Mouse (Mus musculus) kidney, adult 18-20 months (tissue): Measurements from ENCODE around the gene Wnk2.

ENCODE experiments used
- DNase-seq: peaks from one replicate; pipeline ENCODE4 v3.0.0; 2021

Gene Wnk2

GRCm38 (mm10) chr13:49175509-49175908 is 27.7 kb upstream of the Wnk2 start:
- DNase-seq = no peak

- peak; percentile 93 for DNase-seq
Measured at GRCm38 (mm10) chr13:49172971-49173596, 25.3 kb upstream of the Wnk2 start.

DNA sequence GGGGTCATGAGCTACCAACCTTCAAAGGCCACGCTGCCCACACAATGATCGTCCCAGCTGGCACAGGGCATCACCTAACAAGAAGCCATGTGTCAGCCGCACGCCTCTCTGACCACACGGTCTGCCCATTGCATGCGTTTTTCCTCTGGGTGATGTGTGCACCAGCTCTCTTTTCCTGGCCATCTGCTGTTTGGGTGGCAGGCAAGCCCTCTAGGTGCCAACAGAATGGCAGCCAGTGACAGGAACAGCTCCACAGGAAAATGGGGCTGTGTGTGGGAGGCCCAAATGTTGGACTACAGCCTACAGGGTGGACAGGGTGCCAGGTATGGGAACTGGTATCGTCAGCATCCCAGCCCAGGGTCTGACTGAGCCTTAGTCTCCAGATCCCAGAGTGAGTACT is 24.5 kb upstream of the Wnk2 start:
- DNase-seq = no peak

DNA sequence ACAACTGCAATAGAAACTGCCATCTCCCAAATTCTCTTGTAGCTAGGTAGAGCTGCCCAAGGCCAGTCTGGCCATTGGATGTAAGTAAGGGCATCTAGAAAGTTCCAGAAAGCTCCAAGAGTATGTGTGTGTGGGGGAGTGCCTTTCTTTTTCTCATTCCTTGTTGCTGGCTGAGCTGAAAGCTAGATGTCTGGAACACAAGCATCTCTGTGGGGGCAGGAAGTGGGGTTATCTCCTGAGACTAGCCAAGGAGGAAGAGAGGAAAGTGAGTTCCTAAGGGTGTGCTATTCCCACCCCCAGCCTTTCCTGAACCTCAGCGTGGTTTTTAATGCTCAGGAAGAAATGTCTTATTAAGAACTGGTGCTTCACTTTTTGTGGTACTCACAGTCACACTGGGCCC is 23.9 kb upstream of the Wnk2 start:
- no peak for DNase-seq

DNA sequence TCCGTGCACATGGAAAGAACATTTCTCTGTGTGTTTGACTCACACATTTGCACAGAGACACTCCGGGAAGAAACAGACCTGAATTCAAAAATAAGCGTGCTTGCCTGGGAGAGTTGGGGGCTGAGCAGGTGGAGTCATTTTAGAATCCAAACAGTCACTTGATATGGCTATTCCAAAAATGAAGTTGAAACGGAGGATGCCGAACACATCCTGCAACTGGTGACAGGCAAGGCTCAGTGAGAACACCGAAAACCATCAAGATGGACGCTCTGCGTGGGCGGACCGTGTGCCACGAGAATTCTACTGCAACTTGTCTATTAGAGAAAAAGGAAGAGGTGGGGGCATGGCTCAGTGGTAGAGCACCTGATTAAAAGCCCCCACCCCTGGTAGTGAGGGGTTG is 22.8 kb upstream of the Wnk2 start:
- no peak for DNase-seq

DNA sequence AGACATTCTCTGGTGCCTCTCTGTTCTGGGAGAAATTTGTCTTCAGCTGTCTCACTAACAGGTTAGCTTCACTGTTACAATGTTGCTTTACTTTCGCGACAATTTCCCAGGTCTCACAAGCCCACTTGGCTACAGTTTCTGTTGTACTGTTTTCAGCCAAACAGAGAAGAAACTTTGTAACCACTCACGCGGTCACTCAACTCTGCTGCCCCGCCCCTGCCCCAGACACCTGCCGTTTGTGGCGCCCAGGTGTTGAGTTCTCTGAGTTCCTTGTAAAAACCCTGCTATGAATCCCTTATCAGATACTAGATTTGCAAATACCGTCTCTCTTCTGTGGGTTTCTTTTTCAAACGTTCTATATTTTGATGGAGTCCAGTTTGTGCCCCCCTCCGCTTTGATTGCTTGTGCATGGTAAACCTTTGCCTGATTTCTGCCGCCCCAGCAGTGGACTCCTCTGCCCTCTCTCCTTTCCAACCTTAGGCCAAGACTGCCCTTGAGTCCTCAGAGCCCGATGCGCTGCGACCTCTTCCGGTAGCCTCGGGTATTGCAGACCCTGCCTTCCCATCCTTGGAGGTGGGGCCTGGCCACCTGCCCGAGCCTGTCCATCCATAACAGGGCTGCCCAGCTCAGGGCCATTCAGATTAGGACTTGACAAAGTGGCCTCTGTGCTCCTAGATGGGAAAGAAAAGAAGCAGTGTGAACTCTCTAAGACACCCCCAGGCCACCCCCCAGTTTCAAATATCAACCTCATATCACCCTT is 21.8 kb upstream of the Wnk2 start:
- DNase-seq = peak; percentile 97

GRCm38 (mm10) chr13:49167081-49167480 is 19.3 kb upstream of the Wnk2 start:
- no peak for DNase-seq

- DNase-seq = no peak
Measured at GRCm38 (mm10) chr13:49163645-49164044, 15.8 kb upstream of the Wnk2 start.

DNA sequence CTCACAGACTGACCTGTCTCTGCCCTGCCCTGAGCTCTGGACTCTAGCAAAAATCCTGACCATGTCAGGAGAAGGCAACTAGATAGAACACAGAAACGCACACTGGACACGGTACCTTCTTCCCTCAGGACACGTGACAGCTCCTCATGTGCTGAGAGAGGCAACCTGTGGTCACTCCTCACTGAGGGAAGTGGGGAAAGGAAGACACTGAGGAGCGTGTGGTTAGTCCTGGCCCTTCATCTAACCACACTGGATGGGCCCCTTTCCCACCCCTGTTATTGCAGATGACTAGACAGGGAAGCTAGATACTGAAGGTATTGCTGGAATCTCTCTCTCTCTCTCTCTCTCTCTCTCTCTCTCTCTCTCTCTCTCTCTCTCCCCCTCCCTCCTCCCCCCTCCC is 14.9 kb upstream of the Wnk2 start:
- DNase-seq = no peak

GRCm38 (mm10) chr13:49161236-49161635 is 13.4 kb upstream of the Wnk2 start:
- no peak for DNase-seq

GRCm38 (mm10) chr13:49158040-49158713 is 10.4 kb upstream of the Wnk2 start:
- DNase-seq = peak; percentile 48

- DNase-seq = no peak
Measured at GRCm38 (mm10) chr13:49156645-49157044, 8.8 kb upstream of the Wnk2 start.

DNA sequence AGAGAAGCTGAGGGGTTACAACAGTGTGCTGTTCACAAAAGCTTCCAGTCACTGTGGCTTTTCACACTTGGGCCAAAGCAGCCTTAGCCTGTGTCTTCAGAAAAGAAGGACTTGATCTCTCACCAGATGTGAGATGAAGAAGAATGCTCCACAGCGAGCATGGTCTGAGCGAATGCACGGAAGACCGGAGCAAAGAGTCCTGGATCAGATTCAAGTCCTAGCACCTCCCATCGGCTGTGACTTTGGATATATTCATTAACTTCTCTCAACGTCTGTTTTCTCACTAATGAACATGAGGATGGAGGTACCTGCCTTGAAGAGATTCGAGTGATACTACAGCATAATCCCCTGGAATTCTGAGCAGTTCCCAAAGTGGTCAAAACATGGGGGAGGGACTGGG is 6.8 kb upstream of the Wnk2 start:
- peak; percentile 27 for DNase-seq

GRCm38 (mm10) chr13:49154028-49154427 is 6.2 kb upstream of the Wnk2 start:
- DNase-seq = peak; percentile 34

DNA sequence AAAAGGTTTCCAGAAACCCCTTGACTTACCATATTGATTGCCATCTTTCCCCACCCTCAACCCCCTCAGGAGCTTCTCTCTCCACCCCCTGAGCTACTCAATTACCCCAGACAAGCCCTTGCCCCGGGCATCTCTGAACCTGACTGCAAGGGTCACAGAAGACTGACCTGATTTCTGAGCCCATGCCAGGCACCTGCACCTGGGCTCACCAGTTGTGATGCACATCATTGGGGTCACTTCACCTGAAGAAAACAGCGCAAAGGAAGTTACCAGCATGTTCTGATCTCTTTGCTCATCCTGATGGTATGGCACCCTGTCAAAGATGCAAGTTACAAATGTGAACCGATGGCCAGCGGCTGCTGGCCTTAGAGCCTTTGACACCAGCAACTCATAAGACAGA is 873 bp upstream of the Wnk2 start:
- DNase-seq = no peak

DNA sequence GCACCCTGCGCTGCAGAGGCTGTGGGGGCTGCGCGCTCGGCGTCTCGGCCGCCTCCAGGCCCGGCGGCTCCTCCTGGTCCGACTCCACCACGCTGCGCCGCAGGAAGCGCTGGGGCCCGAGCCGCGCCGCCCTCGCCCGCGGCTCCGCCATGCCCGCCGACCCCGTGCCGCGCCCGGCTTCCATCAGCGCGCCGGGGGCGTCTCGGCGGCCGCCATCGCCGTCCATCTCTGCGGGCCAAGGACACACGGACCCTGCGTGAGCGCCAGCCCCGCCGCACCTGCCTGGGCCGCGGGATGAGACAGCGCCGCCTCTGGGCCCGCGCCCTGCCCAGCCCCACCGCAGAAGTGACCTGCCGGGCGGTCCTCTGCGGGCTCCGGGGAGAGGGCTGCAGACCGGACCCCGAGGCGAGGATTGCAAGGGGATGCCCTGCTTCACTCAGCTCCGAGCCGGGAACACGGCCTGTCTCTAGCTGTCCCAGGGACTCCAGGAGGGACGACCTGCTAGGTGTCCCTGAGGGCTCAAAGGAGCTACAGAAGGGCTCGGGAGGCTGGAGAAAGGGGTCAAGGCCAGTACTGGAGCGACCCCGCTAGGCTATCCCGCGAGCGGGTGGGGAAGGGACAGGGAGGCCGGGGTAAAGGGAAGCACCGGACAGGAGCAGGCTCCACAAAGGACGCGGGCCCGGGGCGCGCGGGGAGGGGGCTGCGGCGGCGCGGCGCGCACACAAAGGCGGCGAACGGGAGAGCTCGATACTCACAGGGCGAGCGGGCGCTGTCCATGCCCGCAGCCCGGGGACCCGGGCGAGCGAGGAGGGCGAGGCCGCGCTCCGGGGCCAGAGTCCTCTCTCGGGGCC is 582 bp downstream of the Wnk2 start:
- DNase-seq = peak; percentile 37

DNA sequence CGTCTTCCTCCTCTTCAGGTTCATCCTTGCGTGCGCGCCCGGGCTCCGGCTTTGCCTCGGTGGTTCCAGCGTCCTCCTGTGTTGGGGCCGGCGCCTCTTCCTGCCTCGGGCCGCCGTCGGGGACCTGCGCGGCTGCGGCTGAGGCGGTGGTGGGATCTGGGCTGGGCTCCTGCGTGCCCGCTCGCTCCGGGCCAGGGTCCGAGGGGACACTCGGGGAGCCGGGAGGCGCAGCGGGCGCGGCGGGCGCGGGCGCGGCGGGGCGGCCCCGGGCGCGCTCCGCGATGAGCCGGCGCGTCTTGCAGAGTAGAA is 1.2 kb downstream of the Wnk2 start:
- no peak for DNase-seq

DNA sequence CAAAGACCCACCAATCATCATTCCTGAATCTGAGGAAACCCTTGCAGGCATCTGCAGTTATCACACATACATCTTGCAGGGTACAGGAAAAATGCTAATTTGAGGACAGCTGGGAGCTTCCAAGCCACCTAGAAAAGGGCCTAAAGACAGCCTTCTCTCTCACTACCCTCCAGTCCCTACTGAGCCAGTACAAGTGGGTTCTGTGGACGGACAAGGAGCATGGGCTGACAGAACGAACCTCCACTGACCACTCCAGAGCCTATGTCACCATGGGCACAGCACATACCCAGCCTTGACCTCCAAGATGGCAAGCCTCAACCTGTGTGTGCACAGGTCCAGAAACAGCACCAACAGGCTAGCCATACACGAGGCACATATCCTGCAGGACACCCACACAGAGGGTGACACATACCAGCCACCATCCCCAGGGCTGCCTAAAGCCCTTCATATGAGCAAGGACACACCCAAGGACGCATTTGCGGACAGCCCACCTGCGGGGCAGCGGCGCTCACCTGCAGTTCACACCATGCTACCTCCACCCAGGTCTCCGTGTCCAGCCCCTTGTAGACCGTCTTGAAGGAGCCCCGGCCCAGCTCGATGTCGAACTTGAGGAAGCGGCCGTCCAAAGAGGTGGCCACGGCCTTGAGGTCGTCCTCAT is 1.6 kb downstream of the Wnk2 start:
- no peak for DNase-seq

- DNase-seq = no peak
Measured at GRCm38 (mm10) chr13:49145396-49145795, 2.4 kb downstream of the Wnk2 start.

- DNase-seq = no peak
Measured at GRCm38 (mm10) chr13:49144451-49144850, 3.4 kb downstream of the Wnk2 start.

- no peak for DNase-seq
Measured at GRCm38 (mm10) chr13:49143323-49143722, 4.5 kb downstream of the Wnk2 start.

GRCm38 (mm10) chr13:49142396-49142795 is 5.4 kb downstream of the Wnk2 start:
- DNase-seq = no peak

GRCm38 (mm10) chr13:49140567-49140966 is 7.2 kb downstream of the Wnk2 start:
- peak; percentile 39 for DNase-seq
